Mouse (Mus musculus): ENCODE data around the gene Podxl2. TPM values are rescaled to one million over a fixed set of nuclear protein-coding genes. Genes with fewer than 3 reads are reported as not detected.
A peak's percentile ranks its signal among the peaks of the same experiment; 100 is the strongest.

Gene Podxl2
- polyA plus RNA-seq, 1 experiment from 2014 or later, result 45.0 TPM

DNA sequence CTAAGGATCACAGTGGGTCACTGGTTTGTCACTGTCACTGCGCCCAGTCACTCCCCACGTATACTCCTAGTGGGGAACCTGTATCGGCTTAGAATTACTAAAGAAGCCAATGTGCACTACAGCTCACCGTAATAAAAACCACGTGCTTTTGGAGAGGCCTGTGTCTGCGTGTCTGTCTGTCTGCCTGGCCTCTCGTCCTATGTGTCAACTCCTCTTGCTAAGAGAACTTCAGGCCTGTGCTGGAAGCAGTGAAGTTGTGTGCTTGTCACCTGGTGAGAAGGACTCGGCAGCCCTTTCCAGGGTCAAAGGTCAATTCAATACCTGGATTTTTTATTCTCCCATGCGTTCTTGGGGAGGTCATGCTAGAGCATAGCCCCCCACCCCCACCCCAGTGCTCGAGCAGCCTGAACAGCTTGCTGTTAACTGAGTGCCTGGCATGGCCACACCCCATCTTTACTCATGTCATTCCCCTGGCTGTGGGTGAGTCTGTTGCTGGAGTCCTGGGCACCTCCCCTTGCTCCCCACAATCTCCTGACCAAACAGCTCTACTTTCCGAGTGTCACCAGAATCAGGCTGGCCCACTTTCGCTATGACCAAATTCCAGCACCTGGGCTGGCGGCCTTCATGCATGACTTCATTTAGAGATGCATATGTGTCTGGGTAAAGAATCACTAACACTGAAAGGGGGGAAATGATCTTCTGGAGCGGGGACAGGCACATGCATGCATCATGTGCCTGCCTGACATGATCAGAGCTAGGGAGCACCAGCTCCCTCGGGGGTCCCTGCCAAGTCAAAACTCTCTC, 46.4 kb downstream of the Podxl2 start:
- peaks cover 18% of the 10 kb centered on the region for H3K4me1 ChIP-seq (ENCODE audit: control insufficient read depth, insufficient read depth, low read length)
- no peak overlapping the region for H3K4me3 ChIP-seq (ENCODE audit: low read length)
- ATAC-seq (replicated peaks; ENCODE audit: extremely low read depth, insufficient read depth, low FRiP score), result no peak
- no peak overlapping the region for H3K9ac ChIP-seq (ENCODE audit: low read length)
- WGBS, result 79% methylated on average over 15 of the region's 15 CpGs
- H3K27ac ChIP-seq (ENCODE audit: low read length), result no peak overlapping the region
- no peaks in the 10 kb centered on the region for H3K27me3 ChIP-seq (ENCODE audit: control insufficient read depth, insufficient read depth, low read length)
- no peaks in the 10 kb centered on the region for H3K36me3 ChIP-seq (ENCODE audit: control insufficient read depth, insufficient read depth)
- H3K4me2 ChIP-seq (ENCODE audit: low read depth, low read length), result no peak overlapping the region
- H3K9me3 ChIP-seq (replicated peaks; ENCODE audit: control insufficient read depth, low read length), result no peaks in the 10 kb centered on the region

DNA sequence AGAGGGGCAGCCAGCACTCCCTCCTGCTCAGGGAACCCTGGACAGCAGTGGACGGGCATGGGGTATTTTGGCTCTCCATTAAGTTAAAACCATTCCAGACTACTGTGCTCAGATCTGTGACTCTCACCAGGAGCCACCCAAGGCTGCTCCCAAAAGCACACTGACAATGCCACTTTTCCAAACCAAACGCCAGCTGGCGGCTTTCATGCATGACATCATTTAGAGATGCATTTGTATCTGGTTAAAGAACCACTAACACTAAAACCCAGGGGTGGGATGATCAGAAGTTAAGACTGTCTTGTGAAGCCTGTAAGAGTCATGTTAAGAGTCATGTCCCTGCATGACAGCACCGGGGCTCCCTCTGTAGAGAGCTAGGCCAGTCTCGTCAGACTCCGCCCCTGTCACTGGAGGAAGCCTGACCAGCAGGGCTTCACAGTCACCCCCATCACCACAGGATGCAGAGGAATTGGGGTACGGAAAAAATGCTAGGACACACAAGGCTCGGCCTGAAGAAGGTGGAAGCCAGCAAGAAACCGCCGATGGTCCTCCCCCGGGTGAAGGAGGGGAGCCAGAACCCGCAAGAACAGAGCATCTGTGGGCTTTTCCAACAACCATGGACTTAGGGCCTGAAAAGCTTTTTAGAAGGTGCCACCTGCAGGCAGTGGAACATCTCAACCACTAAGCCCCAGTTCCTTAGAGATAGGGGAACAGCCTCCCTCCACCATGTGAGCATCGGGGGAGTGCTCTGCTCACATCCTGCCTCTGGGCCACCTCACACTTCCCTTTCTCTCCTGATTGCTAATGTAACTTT, 47.2 kb downstream of the Podxl2 start:
- Histone ChIP-seq H3K9me3 (replicated peaks; ENCODE audit: control insufficient read depth, low read length) (no peaks in the 10 kb centered on the region), H3K27me3 (ENCODE audit: control insufficient read depth, insufficient read depth, low read length) (no peaks in the 10 kb centered on the region), H3K9ac (ENCODE audit: low read length) (peak overlapping the region; percentile 9; the same call in 1 of the 2 replicates), H3K4me3 (ENCODE audit: low read length) (no peak overlapping the region), H3K27ac (ENCODE audit: low read length) (no peak overlapping the region), H3K4me1 (ENCODE audit: control insufficient read depth, insufficient read depth, low read length) (peaks cover 12% of the 10 kb centered on the region), H3K36me3 (ENCODE audit: control insufficient read depth, insufficient read depth) (no peaks in the 10 kb centered on the region), H3K4me2 (ENCODE audit: low read depth, low read length) (no peak overlapping the region)
- ATAC-seq (replicated peaks; ENCODE audit: extremely low read depth, insufficient read depth, low FRiP score), result no peak
- 61% methylated on average over 13 of the region's 13 CpGs for WGBS

GRCm38 (mm10) chr6:88826965-88827364, 47.9 kb downstream of the Podxl2 start:
- H3K36me3 ChIP-seq (ENCODE audit: control insufficient read depth, insufficient read depth), result no peaks in the 10 kb centered on the region
- peaks cover 15% of the 10 kb centered on the region for H3K4me1 ChIP-seq (ENCODE audit: control insufficient read depth, insufficient read depth, low read length)
- H3K4me3 ChIP-seq (ENCODE audit: low read length), result no peak overlapping the region
- no peaks in the 10 kb centered on the region for H3K9me3 ChIP-seq (replicated peaks; ENCODE audit: control insufficient read depth, low read length)
- ATAC-seq (replicated peaks; ENCODE audit: extremely low read depth, insufficient read depth, low FRiP score), result no peak
- no peak overlapping the region for H3K27ac ChIP-seq (ENCODE audit: low read length)
- WGBS, result 41% methylated on average over 3 of the region's 3 CpGs
- H3K9ac ChIP-seq (ENCODE audit: low read length), result peak overlapping the region; percentile 9; the same call in 1 of the 2 replicates
- no peak overlapping the region for H3K4me2 ChIP-seq (ENCODE audit: low read depth, low read length)
- H3K27me3 ChIP-seq (ENCODE audit: control insufficient read depth, insufficient read depth, low read length), result no peaks in the 10 kb centered on the region

GRCm38 (mm10) chr6:88826545-88826944, 48.3 kb downstream of the Podxl2 start:
- Histone ChIP-seq H3K27me3 (ENCODE audit: control insufficient read depth, insufficient read depth, low read length) (no peaks in the 10 kb centered on the region), H3K27ac (ENCODE audit: low read length) (no peak overlapping the region), H3K36me3 (ENCODE audit: control insufficient read depth, insufficient read depth) (no peaks in the 10 kb centered on the region), H3K4me2 (ENCODE audit: low read depth, low read length) (no peak overlapping the region), H3K4me1 (ENCODE audit: control insufficient read depth, insufficient read depth, low read length) (peaks cover 15% of the 10 kb centered on the region), H3K9ac (ENCODE audit: low read length) (no peak overlapping the region), H3K9me3 (replicated peaks; ENCODE audit: control insufficient read depth, low read length) (no peaks in the 10 kb centered on the region), H3K4me3 (ENCODE audit: low read length) (no peak overlapping the region)
- peak; percentile 63 for ATAC-seq (replicated peaks; ENCODE audit: extremely low read depth, insufficient read depth, low FRiP score)
- WGBS, result 28% methylated on average over 6 of the region's 6 CpGs

DNA sequence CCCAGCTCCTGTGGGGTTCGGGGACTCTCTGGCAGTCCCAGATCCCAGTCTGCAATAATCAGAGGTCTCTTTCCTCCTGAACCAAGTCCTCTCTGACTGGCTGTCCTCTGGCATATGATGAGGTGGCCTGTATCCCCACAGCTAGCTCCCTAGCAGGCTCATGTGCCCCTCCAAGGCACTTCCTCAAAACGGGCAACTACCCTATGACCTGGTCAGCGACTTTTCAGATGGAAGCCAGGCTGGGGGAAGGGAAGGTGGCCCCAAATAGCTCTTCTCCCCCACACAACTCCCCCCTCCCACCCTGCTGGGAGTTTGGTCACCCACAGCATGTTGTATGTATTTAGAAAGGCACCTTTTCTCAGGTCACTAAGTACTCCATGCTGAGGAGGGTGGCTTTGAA, 48.8 kb downstream of the Podxl2 start:
- no peak overlapping the region for H3K4me3 ChIP-seq (ENCODE audit: low read length)
- no peak for ATAC-seq (replicated peaks; ENCODE audit: extremely low read depth, insufficient read depth, low FRiP score)
- no peaks in the 10 kb centered on the region for H3K9me3 ChIP-seq (replicated peaks; ENCODE audit: control insufficient read depth, low read length)
- no peak overlapping the region for H3K9ac ChIP-seq (ENCODE audit: low read length)
- H3K4me2 ChIP-seq (ENCODE audit: low read depth, low read length), result no peak overlapping the region
- H3K27me3 ChIP-seq (ENCODE audit: control insufficient read depth, insufficient read depth, low read length), result no peaks in the 10 kb centered on the region
- WGBS, result 55% methylated on average over 3 of the region's 3 CpGs
- H3K27ac ChIP-seq (ENCODE audit: low read length), result no peak overlapping the region
- H3K4me1 ChIP-seq (ENCODE audit: control insufficient read depth, insufficient read depth, low read length), result peaks cover 15% of the 10 kb centered on the region
- H3K36me3 ChIP-seq (ENCODE audit: control insufficient read depth, insufficient read depth), result no peaks in the 10 kb centered on the region

- H3K4me2 ChIP-seq (ENCODE audit: low read depth, low read length), result no peak overlapping the region
- no peak overlapping the region for H3K9ac ChIP-seq (ENCODE audit: low read length)
- 59% methylated on average over 7 of the region's 7 CpGs for WGBS
- no peaks in the 10 kb centered on the region for H3K27me3 ChIP-seq (ENCODE audit: control insufficient read depth, insufficient read depth, low read length)
- 0 out of 2 replicates have a peak, but pooled peaks cover 2% of the 10 kb centered on the region for H3K9me3 ChIP-seq (replicated peaks; ENCODE audit: control insufficient read depth, low read length)
- ATAC-seq (replicated peaks; ENCODE audit: extremely low read depth, insufficient read depth, low FRiP score), result no peak
- no peak overlapping the region for H3K4me3 ChIP-seq (ENCODE audit: low read length)
- H3K27ac ChIP-seq (ENCODE audit: low read length), result no peak overlapping the region
- H3K4me1 ChIP-seq (ENCODE audit: control insufficient read depth, insufficient read depth, low read length), result peaks cover 21% of the 10 kb centered on the region
- no peaks in the 10 kb centered on the region for H3K36me3 ChIP-seq (ENCODE audit: control insufficient read depth, insufficient read depth)
Measured at GRCm38 (mm10) chr6:88824183-88824582, 50.7 kb downstream of the Podxl2 start.

DNA sequence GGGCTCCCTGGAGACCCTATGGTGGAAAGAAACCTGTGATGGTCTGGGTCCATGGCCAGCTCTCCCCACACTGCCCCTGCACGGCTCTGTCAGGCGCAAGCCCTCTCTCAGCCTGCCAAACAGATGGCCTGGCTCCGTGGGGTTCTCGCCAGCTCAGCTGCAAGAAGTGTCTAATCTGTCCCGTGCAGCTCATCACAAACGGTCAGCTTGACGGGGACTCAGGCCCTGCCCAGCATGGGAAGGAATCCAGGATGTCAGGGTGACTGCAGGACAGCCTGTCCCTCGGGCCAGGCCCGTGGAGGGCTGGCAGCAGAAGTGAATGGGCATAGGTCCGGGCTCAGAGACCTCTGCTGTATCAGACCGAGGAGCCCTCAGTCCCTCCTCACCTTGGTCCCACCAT, 52.9 kb downstream of the Podxl2 start:
- H3K9ac ChIP-seq (ENCODE audit: low read length), result no peak overlapping the region
- H3K27ac ChIP-seq (ENCODE audit: low read length), result no peak overlapping the region
- no peaks in the 10 kb centered on the region for H3K36me3 ChIP-seq (ENCODE audit: control insufficient read depth, insufficient read depth)
- WGBS, result 55% methylated on average over 11 of the region's 11 CpGs
- H3K4me2 ChIP-seq (ENCODE audit: low read depth, low read length), result no peak overlapping the region
- 0 out of 2 replicates have a peak, but pooled peaks have one; percentile 39 for ATAC-seq (replicated peaks; ENCODE audit: extremely low read depth, insufficient read depth, low FRiP score)
- H3K27me3 ChIP-seq (ENCODE audit: control insufficient read depth, insufficient read depth, low read length), result no peaks in the 10 kb centered on the region
- H3K9me3 ChIP-seq (replicated peaks; ENCODE audit: control insufficient read depth, low read length), result 0 out of 2 replicates have a peak, but pooled peaks cover 2% of the 10 kb centered on the region
- H3K4me3 ChIP-seq (ENCODE audit: low read length), result no peak overlapping the region
- peaks cover 14% of the 10 kb centered on the region; the same call in 1 of the 2 replicates for H3K4me1 ChIP-seq (ENCODE audit: control insufficient read depth, insufficient read depth, low read length)

- WGBS, result 91% methylated on average over 6 of the region's 6 CpGs
- Histone ChIP-seq H3K9ac (ENCODE audit: low read length) (no peak overlapping the region), H3K27me3 (ENCODE audit: control insufficient read depth, insufficient read depth, low read length) (no peaks in the 10 kb centered on the region), H3K4me2 (ENCODE audit: low read depth, low read length) (no peak overlapping the region), H3K36me3 (ENCODE audit: control insufficient read depth, insufficient read depth) (no peaks in the 10 kb centered on the region), H3K4me3 (ENCODE audit: low read length) (no peak overlapping the region), H3K4me1 (ENCODE audit: control insufficient read depth, insufficient read depth, low read length) (peaks cover 9% of the 10 kb centered on the region; the same call in 1 of the 2 replicates), H3K9me3 (replicated peaks; ENCODE audit: control insufficient read depth, low read length) (0 out of 2 replicates have a peak, but pooled peaks cover 2% of the 10 kb centered on the region), H3K27ac (ENCODE audit: low read length) (no peak overlapping the region)
- ATAC-seq (replicated peaks; ENCODE audit: extremely low read depth, insufficient read depth, low FRiP score), result 0 out of 2 replicates have a peak, but pooled peaks have one; percentile 9
Measured at GRCm38 (mm10) chr6:88821294-88821693, 53.5 kb downstream of the Podxl2 start.

GRCm38 (mm10) chr6:88820853-88821252, 54.0 kb downstream of the Podxl2 start:
- no peak overlapping the region for H3K4me2 ChIP-seq (ENCODE audit: low read depth, low read length)
- ATAC-seq (replicated peaks; ENCODE audit: extremely low read depth, insufficient read depth, low FRiP score), result 0 out of 2 replicates have a peak, but pooled peaks have one; percentile 35
- no peak overlapping the region for H3K9ac ChIP-seq (ENCODE audit: low read length)
- no peak overlapping the region for H3K4me3 ChIP-seq (ENCODE audit: low read length)
- 22% methylated on average over 3 of the region's 3 CpGs for WGBS
- H3K36me3 ChIP-seq (ENCODE audit: control insufficient read depth, insufficient read depth), result no peaks in the 10 kb centered on the region
- peaks cover 9% of the 10 kb centered on the region; the same call in 1 of the 2 replicates for H3K4me1 ChIP-seq (ENCODE audit: control insufficient read depth, insufficient read depth, low read length)
- H3K9me3 ChIP-seq (replicated peaks; ENCODE audit: control insufficient read depth, low read length), result 0 out of 2 replicates have a peak, but pooled peaks cover 2% of the 10 kb centered on the region
- no peak overlapping the region for H3K27ac ChIP-seq (ENCODE audit: low read length)
- no peaks in the 10 kb centered on the region for H3K27me3 ChIP-seq (ENCODE audit: control insufficient read depth, insufficient read depth, low read length)

Data from heart, embryonic 16.5 days (tissue).